Mouse (Mus musculus) liver, postnatal 0 days (tissue): ENCODE results near the gene Fank1.

ENCODE experiments used
- CTCF ChIP-seq: sonication (generic); IDR thresholded peaks from 2 replicates; pipeline ENCODE4 v1.5.1; 2016; ENCODE audit warnings: antibody characterized with exemption, low read depth
- EP300 ChIP-seq: IDR thresholded peaks from 2 replicates; pipeline ENCODE4 v1.6.1; 2016; ENCODE audit warnings: antibody characterized with exemption, low read depth, mild to moderate bottlenecking

GRCm38 (mm10) chr7:133775796-133776625, 650 bp upstream of the Fank1 start:
- TF ChIP-seq EP300 (no peak), CTCF (no peak)
